Mouse (Mus musculus): Measurements from ENCODE around the gene Zc3h12c. TPM values are rescaled to one million over a fixed set of nuclear protein-coding genes. Genes with fewer than 3 reads are reported as not detected.
A peak's percentile ranks its signal among the peaks of the same experiment; 100 is the strongest.

Zc3h12c gene
- total and polyA plus RNA-seq, 3 experiments, result 1.3 TPM; not detected in 1

GRCm38 (mm10) chr9:52165076-52165705 lies 3.2 kb downstream of the Zc3h12c start:
- no peak overlapping the region for H3K9ac ChIP-seq (ENCODE audit: control insufficient read depth, low read depth, low read length, poor library complexity, severe bottlenecking)
- peaks cover 0 to 7% of the 10 kb centered on the region in 2 experiments; a peak in 2 of 4 replicates for H3K36me3 ChIP-seq (ENCODE audit: control insufficient read depth in 1 of 2, insufficient read depth in 2 of 2, low read length in 2 of 2)

GRCm38 (mm10) chr9:52160512-52160911 lies 7.9 kb downstream of the Zc3h12c start:
- Histone ChIP-seq H3K4me3 (ENCODE audit: control insufficient read depth in 1 of 2, insufficient read depth in 1 of 2, low read depth in 2 of 2, low read length in 2 of 2) (no peak overlapping the region), H3K79me2 (ENCODE audit: control insufficient read depth, insufficient read depth, low read length, poor library complexity) (peaks cover 2% of the 10 kb centered on the region; the same call in 1 of the 2 replicates), H3K4me1 (ENCODE audit: control insufficient read depth in 1 of 2, insufficient read depth in 2 of 2, low read length in 2 of 2) (no peaks in the 10 kb centered on the region), H3K36me3 (ENCODE audit: control insufficient read depth in 1 of 2, insufficient read depth in 2 of 2, low read length in 2 of 2) (no peaks in the 10 kb centered on the region), H3K9me3 (replicated peaks; ENCODE audit: insufficient read depth, low read length) (no peaks in the 10 kb centered on the region), H3K27me3 (ENCODE audit: control insufficient read depth in 1 of 2, insufficient read depth in 2 of 2, low read length in 2 of 2) (no peaks in the 10 kb centered on the region), H3K9ac (ENCODE audit: control insufficient read depth, low read depth, low read length, poor library complexity, severe bottlenecking) (no peak overlapping the region), H3K27ac (ENCODE audit: control insufficient read depth, low read depth, low read length) (no peak overlapping the region)
- no peak for DNase-seq (ENCODE audit: low read depth, low spot score)
- TF ChIP-seq GABPA (IDR thresholded peaks at IDR 0.05; ENCODE audit: low read depth, low read length), result no peak
- TF ChIP-seq USF1 (IDR thresholded peaks at IDR 0.05; ENCODE audit: low read depth, low read length), result no peak
- TF ChIP-seq CTCF (IDR thresholded peaks at IDR 0.05 in 2 of 3, conservative IDR thresholded peaks at IDR 0.05 in 1 of 3; ENCODE audit: control insufficient read depth in 1 of 3, insufficient read depth in 1 of 3, low read depth in 2 of 3, low read length in 3 of 3, poor library complexity in 1 of 3, severe bottlenecking in 1 of 3), result peak in 1 of 3 experiments; percentile 37; a peak in 2 of 6 replicates
- TF ChIP-seq TAL1 (IDR thresholded peaks at IDR 0.05; ENCODE audit: low read length), result no peak
- no peak for TF ChIP-seq ZMIZ1 (IDR thresholded peaks at IDR 0.05; ENCODE audit: low read depth, low read length)
- peak; percentile 61 for TF ChIP-seq ZNF384 (IDR thresholded peaks at IDR 0.05; ENCODE audit: low read depth, low read length)
- TF ChIP-seq RAD21 (IDR thresholded peaks at IDR 0.05; ENCODE audit: low read depth, low read length), result peak; percentile 43
- no peak for TF ChIP-seq ETS1 (IDR thresholded peaks at IDR 0.05; ENCODE audit: low read depth, low read length)
- TF ChIP-seq POLR2AphosphoS5 (IDR thresholded peaks at IDR 0.05; ENCODE audit: borderline replicate concordance, low read depth, low read length), result no peak
- no peak for TF ChIP-seq ZC3H11A (IDR thresholded peaks at IDR 0.05; ENCODE audit: low read depth, low read length)
- TF ChIP-seq SMC3 (IDR thresholded peaks at IDR 0.05; ENCODE audit: low read depth, low read length), result peak; percentile 62

More at GRCm38 (mm10) chr9:52165076-52165705, 3.2 kb downstream of the Zc3h12c start:
- Histone ChIP-seq H3K4me3 (ENCODE audit: control insufficient read depth in 1 of 2, insufficient read depth in 1 of 2, low read depth in 2 of 2, low read length in 2 of 2) (no peak overlapping the region), H3K79me2 (ENCODE audit: control insufficient read depth, insufficient read depth, low read length, poor library complexity) (peaks cover 8% of the 10 kb centered on the region), H3K4me1 (ENCODE audit: control insufficient read depth in 1 of 2, insufficient read depth in 2 of 2, low read length in 2 of 2) (peaks cover 2 to 15% of the 10 kb centered on the region in 2 experiments), H3K27me3 (ENCODE audit: control insufficient read depth in 1 of 2, insufficient read depth in 2 of 2, low read length in 2 of 2) (no peaks in the 10 kb centered on the region), H3K27ac (ENCODE audit: control insufficient read depth, low read depth, low read length) (no peak overlapping the region), H3K9me3 (replicated peaks; ENCODE audit: insufficient read depth, low read length) (no peaks in the 10 kb centered on the region)
- TF ChIP-seq SIN3A (IDR thresholded peaks at IDR 0.05; ENCODE audit: low read length), result no peak
- no peak for TF ChIP-seq ZKSCAN1 (IDR thresholded peaks at IDR 0.05; ENCODE audit: low read depth, low read length)
- no peak for TF ChIP-seq ZC3H11A (IDR thresholded peaks at IDR 0.05; ENCODE audit: low read depth, low read length)
- TF ChIP-seq CHD2 (IDR thresholded peaks at IDR 0.05; ENCODE audit: low read length), result no peak
- no peak for TF ChIP-seq RCOR1 (IDR thresholded peaks at IDR 0.05; ENCODE audit: low read depth, low read length)
- TF ChIP-seq ZMIZ1 (IDR thresholded peaks at IDR 0.05; ENCODE audit: low read depth, low read length), result no peak
- no peak for TF ChIP-seq TAL1 (IDR thresholded peaks at IDR 0.05; ENCODE audit: low read length)
- TF ChIP-seq CHD1 (IDR thresholded peaks at IDR 0.05; ENCODE audit: low read depth, low read length), result no peak
- no peak for TF ChIP-seq CTCF (IDR thresholded peaks at IDR 0.05 in 2 of 3, conservative IDR thresholded peaks at IDR 0.05 in 1 of 3; ENCODE audit: control insufficient read depth in 1 of 3, insufficient read depth in 1 of 3, low read depth in 2 of 3, low read length in 3 of 3, poor library complexity in 1 of 3, severe bottlenecking in 1 of 3)
- no peak for TF ChIP-seq MXI1 (IDR thresholded peaks at IDR 0.05; ENCODE audit: low read depth, low read length)
- TF ChIP-seq HCFC1 (IDR thresholded peaks at IDR 0.05; ENCODE audit: low read depth, low read length), result no peak
- TF ChIP-seq NRF1 (IDR thresholded peaks at IDR 0.05; ENCODE audit: insufficient read depth, low read depth, low read length, poor library complexity, severe bottlenecking), result no peak
- TF ChIP-seq POLR2AphosphoS2 (IDR thresholded peaks at IDR 0.05; ENCODE audit: low read length), result no peak
- TF ChIP-seq ZNF384 (IDR thresholded peaks at IDR 0.05; ENCODE audit: low read depth, low read length), result no peak
- TF ChIP-seq MAZ (IDR thresholded peaks at IDR 0.05; ENCODE audit: low read depth, low read length), result no peak
- DNase-seq (ENCODE audit: low read depth, low spot score), result no peak

Data from MEL (cell line).